Mouse (Mus musculus) liver (tissue): ENCODE data around the gene Gamt.
"Not testable (repeated sequence)": the region's sequence is repeated elsewhere in the genome, so short reads cannot be mapped to it uniquely, and the experiment has no call there.

Source experiments
- DNase-seq: peaks from one replicate; pipeline ENCODE4 v3.0.0-alpha.2; 2020; ENCODE audit warnings: mixed read lengths

Gene Gamt

GRCm38 (mm10) chr10:80227166-80227539 lies 33.7 kb downstream of the Gamt start:
- DNase-seq = no peak

DNA sequence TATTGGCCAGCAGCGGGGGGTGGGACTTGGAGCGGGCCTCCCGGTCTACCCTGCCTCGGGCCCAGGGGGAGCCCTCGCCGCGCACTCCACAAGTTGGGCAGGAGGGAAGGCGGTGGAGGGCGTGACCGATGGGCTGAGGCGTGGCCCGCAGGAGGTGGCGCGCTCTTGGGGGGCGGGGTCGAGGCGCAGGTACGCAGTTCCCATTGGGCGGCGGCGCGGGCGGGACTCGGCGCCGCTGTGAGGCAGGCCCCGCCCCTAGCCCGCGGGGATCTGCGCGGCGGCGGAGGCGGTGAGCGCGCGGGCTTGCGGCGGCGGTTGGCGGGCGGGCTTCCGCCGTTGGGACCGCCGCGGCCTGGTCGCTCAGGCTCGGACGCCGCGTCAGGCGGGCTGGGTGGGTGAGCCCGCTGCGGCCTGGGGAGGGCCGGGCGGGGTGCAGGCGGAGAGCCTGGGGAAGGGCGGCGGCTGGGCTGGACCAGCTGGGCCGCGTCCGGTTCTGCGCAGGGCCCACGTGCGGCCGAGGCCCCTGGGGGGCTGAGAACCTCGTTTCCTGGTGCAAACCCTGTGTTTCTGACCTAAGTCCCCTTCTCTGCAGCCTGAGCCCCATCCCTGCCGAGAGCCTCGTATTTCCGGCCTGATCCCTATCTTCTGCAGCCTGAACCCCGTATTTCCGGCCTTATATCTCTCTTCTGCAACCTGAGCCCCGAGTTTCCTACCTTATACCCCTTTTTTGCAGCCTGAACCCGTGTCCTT lies 34.2 kb downstream of the Gamt start, which contains the start of gene Mum1:
TSS of gene Mum1 (plus strand) at position 19 of the 750 bp plus-strand sequence.
- DNase-seq = peak; percentile 99

GRCm38 (mm10) chr10:80226071-80226415 lies 34.8 kb downstream of the Gamt start:
- no peak for DNase-seq

GRCm38 (mm10) chr10:80223137-80223536 lies 37.7 kb downstream of the Gamt start:
- DNase-seq = not testable (repeated sequence)

DNA sequence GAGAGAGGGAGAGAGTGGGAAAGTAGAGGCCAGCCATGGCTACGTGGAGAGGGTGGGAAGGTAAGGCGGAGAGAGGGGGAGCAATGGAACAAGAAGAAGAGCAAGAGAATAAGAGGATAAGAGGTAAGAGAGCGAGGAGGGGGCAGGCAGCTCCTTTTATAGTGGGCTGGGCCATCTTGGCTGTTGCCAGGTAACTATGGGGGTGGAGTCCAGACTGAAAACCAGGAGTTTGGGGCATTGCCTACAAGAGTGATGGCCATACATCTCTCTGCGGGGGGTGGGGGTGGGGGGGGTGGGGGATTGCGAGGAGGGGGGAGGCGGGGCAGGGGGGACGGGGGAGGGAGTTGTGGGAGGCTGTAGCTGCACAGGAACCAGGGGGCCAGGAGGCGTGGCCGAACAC lies 40.1 kb downstream of the Gamt start:
- no peak for DNase-seq

DNA sequence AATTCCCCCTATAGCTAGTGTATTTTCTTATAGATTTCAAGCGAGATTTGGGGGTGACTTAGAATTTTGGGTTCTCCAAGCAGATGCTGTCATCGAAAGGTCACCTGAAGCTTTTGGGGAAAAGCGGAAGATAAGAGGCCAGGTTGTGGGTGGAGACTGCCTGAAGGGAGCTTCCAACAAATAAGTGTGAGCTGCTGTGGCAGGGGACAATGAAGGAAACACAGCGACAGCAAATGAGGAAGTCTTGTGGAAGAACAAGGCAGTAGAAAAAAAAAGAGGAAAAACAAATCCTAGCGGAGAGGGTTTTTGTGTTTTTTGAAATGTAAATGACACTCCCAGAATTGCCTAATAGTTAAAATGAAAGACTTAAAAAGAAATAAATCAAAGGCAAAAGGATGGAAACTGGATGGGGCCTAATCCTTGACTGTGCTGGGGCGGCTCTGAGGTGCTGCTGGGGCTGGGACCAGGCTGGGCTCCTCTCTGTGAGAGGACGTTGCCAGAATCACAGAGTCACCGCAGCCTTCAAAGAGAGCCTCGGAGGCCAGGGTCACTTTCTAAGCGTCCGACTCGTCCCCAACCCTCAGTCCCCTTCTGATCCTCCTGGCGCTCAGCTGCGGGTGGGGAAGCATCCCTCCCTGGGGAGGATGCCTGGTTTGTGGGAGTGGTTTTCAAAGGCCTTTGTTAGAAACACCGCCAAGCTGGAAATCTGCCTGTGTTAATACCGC lies 45.6 kb downstream of the Gamt start:
- no peak for DNase-seq

DNA sequence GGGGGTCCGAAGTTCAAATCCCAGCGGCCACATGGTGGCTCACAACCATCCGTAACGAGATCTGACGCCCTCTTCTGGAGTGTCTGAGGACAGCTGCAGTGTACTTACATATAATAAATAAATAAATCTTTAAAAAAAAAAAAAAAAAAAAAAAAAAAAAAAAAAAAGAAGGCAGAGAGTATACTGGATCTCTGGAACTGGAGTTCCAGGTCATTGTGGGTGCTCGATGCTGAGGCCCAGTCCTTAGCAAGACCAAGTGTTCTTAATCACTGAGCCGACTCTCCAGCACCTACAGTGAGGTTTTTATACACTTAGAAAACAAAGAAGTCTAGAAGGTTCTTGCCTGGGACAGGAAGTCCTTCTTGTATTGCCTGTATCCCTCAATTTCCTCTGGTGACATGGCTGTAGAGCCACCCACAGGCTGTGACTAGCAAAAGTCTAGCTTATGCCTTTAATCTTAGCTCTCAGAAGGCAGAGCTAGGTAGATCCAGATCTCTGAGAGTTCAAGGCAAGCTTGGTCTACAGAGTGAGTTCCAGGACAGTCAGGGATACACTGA lies 49.2 kb downstream of the Gamt start:
- not testable (repeated sequence) for DNase-seq

GRCm38 (mm10) chr10:80208841-80209371 lies 51.9 kb downstream of the Gamt start:
- no peak for DNase-seq

DNA sequence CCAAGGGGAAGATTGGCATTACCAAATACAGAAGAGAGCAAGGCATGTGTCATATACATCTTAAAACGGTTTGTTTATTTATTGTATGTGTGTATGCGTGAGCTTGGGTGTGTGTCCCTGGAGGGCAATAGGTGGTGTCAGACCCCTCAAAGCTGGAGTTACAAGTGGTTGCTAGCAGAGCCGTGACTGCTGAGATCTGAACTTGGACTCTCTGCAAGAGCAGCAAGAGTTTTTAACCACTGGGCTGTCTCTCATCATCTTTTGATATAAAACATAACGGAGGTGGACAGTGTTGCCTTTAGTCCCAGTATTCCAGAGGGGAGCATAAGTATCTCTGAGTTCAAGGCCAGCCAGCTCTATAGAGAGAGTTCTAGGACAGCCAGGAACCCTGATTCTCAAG lies 52.6 kb downstream of the Gamt start:
- DNase-seq = no peak
